Mouse (Mus musculus) embryonic fibroblast, embryonic 13.5 days (primary cell): ENCODE measurements around the gene Fkbp5.

Experiments used
- CTCF ChIP-seq: IDR thresholded peaks from 2 replicates; pipeline ENCODE4 v1.5.1; 2011; ENCODE audit warnings: mild to moderate bottlenecking, control low read depth, low read length, moderate library complexity, borderline replicate concordance; ENCODE audit not compliant: insufficient read depth
- POLR2A ChIP-seq: IDR thresholded peaks from 2 replicates; pipeline ENCODE4 v1.6.1; 2011; ENCODE audit warnings: low read depth, mild to moderate bottlenecking, control low read depth, low read length, moderate library complexity

DNA sequence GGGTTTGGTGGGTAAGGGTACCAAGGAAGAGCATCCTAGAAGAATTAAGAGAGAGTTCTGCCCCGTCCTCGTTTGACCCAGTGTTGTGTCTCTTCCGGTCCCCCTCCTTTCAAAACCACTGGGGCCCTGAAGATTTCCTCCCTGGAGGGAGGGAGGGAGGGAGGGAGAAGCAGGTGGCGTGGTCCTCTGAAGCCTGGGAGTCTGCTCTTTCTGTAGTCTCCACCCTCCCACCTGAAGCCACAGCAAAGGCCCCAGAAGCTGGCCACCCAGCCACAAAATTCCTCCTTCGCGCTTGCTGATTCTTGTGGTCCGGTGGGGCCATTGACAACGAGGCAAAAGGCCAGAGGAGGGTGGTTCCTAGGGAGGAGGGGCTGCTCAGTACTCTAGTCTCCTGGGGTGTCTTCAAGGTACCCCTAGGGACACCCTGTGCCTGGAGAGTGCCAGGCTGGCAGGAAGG lies 1.3 kb upstream of the Fkbp5 start:
- TF ChIP-seq POLR2A (no peak), CTCF (no peak)
